16 mouse cellular contexts compared by ENCODE assay signal in genomic region chr16:46148661-46149341, GRCm38 (mm10). TPM values are rescaled to one million over a fixed set of nuclear protein-coding genes. Genes with fewer than 3 reads are reported as not detected.
A peak's percentile ranks its signal among the peaks of the same experiment; 100 is the strongest.
DNase-seq lines count a peak whose midpoint lies in the region; ATAC-seq lines count a peak whose summit lies in the region.
"Had no signal": no experiment of that assay in that cellular context is flagged by ENCODE, and none has a peak within 500 bp of the region (broad histone marks: within the 10 kb centered on the region; RNA-seq: fewer than 3 reads in every experiment).

No protein-coding gene starts in this region.

- DNase-seq in frontal cortex, postnatal 14 days (ENCODE audit: low spot score in 2 of 2) = no peak
- DNase-seq in right cerebral cortex, postnatal 10 days (ENCODE audit: low spot score in 2 of 2) = peak; percentile 21 to 51
- no peak for DNase-seq in right cerebral cortex, postnatal 25 days
- no peak for DNase-seq in urinary bladder, postnatal 4 days (ENCODE audit: low spot score in 2 of 2)
- DNase-seq in B cell, adult 2 months = no peak
- DNase-seq: adrenal gland, adult 8-10 months; cerebellum, adult 8-10 months; lung, embryonic 14.5 days; lung, postnatal 36 days; retina, postnatal 1 day had no signal

- ATAC-seq in frontal cortex, adult (ENCODE audit: low TSS enrichment) = peak; percentile 72
- ATAC-seq in granulocyte monocyte progenitor cell, adult 5-6 weeks (replicated peaks; ENCODE audit: poor library complexity, severe bottlenecking) = peak; percentile 70
- ATAC-seq: hindbrain, postnatal 0 days; intestine, postnatal 0 days; midbrain, embryonic 15.5 days had no signal

RNA-seq across cellular contexts. Expression of gene Gm4737, which starts 6.1 kb away (rescaled TPM):
- total RNA-seq in granulocyte monocyte progenitor cell, adult 5-6 weeks (2014; fragmentation: Nextera tagmentation) = 3.2 and 3.7 TPM in 2 replicates
- 16.5 and 22.8 TPM in 2 replicates for total RNA-seq in granulocyte monocyte progenitor cell, adult 5-6 weeks (2017)

RNA-seq across cellular contexts. Expression of gene Cd96, which starts 28.8 kb away (rescaled TPM):
- total RNA-seq in granulocyte monocyte progenitor cell, adult 5-6 weeks (2014; fragmentation: Nextera tagmentation) = 0.92 TPM in 1 of 2 replicates, not detected in the other
- 1.1 and 2.3 TPM in 2 replicates for total RNA-seq in granulocyte monocyte progenitor cell, adult 5-6 weeks (2017)
- total RNA-seq: gastrocnemius, adult 8-10 months; hindbrain, postnatal 0 days had no signal

Comparison
In these comparisons a context has a peak if more than half of its experiments do, and no peak if none do; other contexts are left out.
1. DNase-seq: peak in right cerebral cortex, postnatal 10 days (2 of 2); none in frontal cortex, postnatal 14 days (0 of 2), right cerebral cortex, postnatal 25 days (single experiment), urinary bladder, postnatal 4 days (0 of 2) and B cell, adult 2 months (0 of 2).